Mouse (Mus musculus) ES-E14 (cell line): Measurements from ENCODE around the gene Adgrv1. TPM values are rescaled to one million over a fixed set of nuclear protein-coding genes. Genes with fewer than 3 reads are reported as not detected.

Experiments used
- DNase-seq: peaks from one replicate; pipeline ENCODE4 v3.0.0-alpha.2; 2013; ENCODE audit warnings: low read depth, low spot score
- H3K27ac ChIP-seq: 2 replicates; pipeline ENCODE4 v1.5.1; 2012; ENCODE audit warnings: low read depth, mild to moderate bottlenecking, low read length, moderate library complexity, mixed read lengths; ENCODE audit not compliant: poor library complexity, insufficient read depth, severe bottlenecking
- H3K36me3 ChIP-seq: 2 replicates; pipeline ENCODE4 v1.6.1; 2012; ENCODE audit warnings: mild to moderate bottlenecking, low read length, moderate library complexity, mixed read lengths; ENCODE audit not compliant: control insufficient read depth, poor library complexity, insufficient read depth, severe bottlenecking
- H3K4me1 ChIP-seq, 2 experiments: fragments of 150-350 bp in 1 of 2; sonication (generic) in 1 of 2; 2 replicates each; pipeline ENCODE4 v1.6.1; 2012; ENCODE audit warnings: low read length in 2 of 2, mild to moderate bottlenecking in 1 of 2, mixed read lengths in 1 of 2; ENCODE audit not compliant: control insufficient read depth in 2 of 2, insufficient read depth in 2 of 2, poor library complexity in 1 of 2
- H3K4me3 ChIP-seq, 2 experiments: fragments of 150-350 bp in 1 of 2; sonication (generic) in 1 of 2; 2 replicates each; pipeline ENCODE4 v1.5.1; 2012; ENCODE audit warnings: low read length in 2 of 2, low read depth in 1 of 2, mild to moderate bottlenecking in 1 of 2, mixed read lengths in 1 of 2; ENCODE audit not compliant: insufficient read depth in 1 of 2, poor library complexity in 1 of 2, severe bottlenecking in 1 of 2
- H3K9ac ChIP-seq: 2 replicates; pipeline ENCODE4 v1.6.1; 2012; ENCODE audit warnings: low read depth, mild to moderate bottlenecking, low read length, mixed read lengths; ENCODE audit not compliant: poor library complexity, insufficient read depth, severe bottlenecking
- H3K9me3 ChIP-seq: fragments of 150-350 bp; sonication (generic); 2 replicates; pipeline ENCODE4 v1.6.1; 2012; ENCODE audit warnings: low read depth, mild to moderate bottlenecking, low read length; ENCODE audit not compliant: control insufficient read depth, insufficient read depth
- CHD2 ChIP-seq: IDR thresholded peaks from 2 replicates; pipeline ENCODE4 v1.6.1; 2014; ENCODE audit warnings: mild to moderate bottlenecking, low read depth, low read length, inconsistent platforms
- HCFC1 ChIP-seq: IDR thresholded peaks from 2 replicates; pipeline ENCODE4 v1.6.1; 2012; ENCODE audit warnings: low read length, inconsistent platforms, borderline replicate concordance; ENCODE audit not compliant: insufficient read depth
- MAFK ChIP-seq: IDR thresholded peaks from 2 replicates; pipeline ENCODE4 v1.6.1; 2014; ENCODE audit warnings: mild to moderate bottlenecking, low read depth, low read length, inconsistent platforms; ENCODE audit not compliant: insufficient read depth
- ZC3H11A ChIP-seq: IDR thresholded peaks from 2 replicates; pipeline ENCODE4 v1.6.1; 2012; ENCODE audit warnings: low read depth, mild to moderate bottlenecking, inconsistent platforms, low read length, borderline replicate concordance
- ZNF384 ChIP-seq: IDR thresholded peaks from 2 replicates; pipeline ENCODE4 v1.6.1; 2012; ENCODE audit warnings: low read depth, low read length, inconsistent platforms
- in situ Hi-C, 2 experiments: fragments of 600-800 bp; cut with MboI; formaldehyde crosslinking; loops; one replicate each; pipeline ENCODE4 v1.15.1; 2025; ENCODE audit warnings: low sequenced_read_pairs in 2 of 2, inconsistent platforms in 1 of 2; ENCODE audit not compliant: unreplicated experiment in 2 of 2
- total RNA-seq: library from RNA; depleted of rRNA; stranded (reverse); fragments of 300-350 nt; gene quantifications from 2 replicates; pipeline ENCODE4 v1.2.3, GENCODE M21; 2012

Gene Adgrv1
- total RNA-seq, 1 experiment, result 22.0 TPM

DNA sequence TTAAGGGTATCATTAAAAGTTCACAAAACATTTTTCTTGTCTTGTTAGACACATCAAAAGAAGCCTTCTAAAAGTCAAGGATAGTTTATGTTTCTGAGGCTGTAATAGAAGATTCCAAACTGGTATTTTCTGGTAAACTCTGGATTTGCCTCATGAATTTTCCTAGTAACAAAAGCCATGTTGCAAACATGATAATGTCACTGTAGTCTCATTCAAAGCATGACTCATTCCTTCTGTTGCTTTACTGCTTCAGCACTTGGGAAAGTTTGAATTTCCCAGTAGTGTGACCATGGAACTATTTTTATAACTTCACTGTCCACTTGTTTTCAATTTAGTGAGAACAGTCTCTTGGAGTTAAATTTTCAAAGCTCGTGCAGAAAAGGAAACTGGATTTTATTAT lies 274.2 kb downstream of the Adgrv1 start:
- Histone ChIP-seq H3K9ac (no peak overlapping the region), H3K4me3 (no peak overlapping the region), H3K36me3 (no peaks in the 10 kb centered on the region), H3K27ac (no peak overlapping the region), H3K9me3 (no peaks in the 10 kb centered on the region), H3K4me1 (no peaks in the 10 kb centered on the region)
- no peak for DNase-seq
- TF ChIP-seq ZC3H11A, result no peak
- no peak for TF ChIP-seq ZNF384
- no peak for TF ChIP-seq MAFK
- TF ChIP-seq CHD2, result no peak
- no peak for TF ChIP-seq HCFC1
- in situ Hi-C loops, result loop anchor here in 1 of 2 experiments (25.0 kb wide), 1 partner anchor 496 kb away; no protein-coding TSS in a partner anchor

DNA sequence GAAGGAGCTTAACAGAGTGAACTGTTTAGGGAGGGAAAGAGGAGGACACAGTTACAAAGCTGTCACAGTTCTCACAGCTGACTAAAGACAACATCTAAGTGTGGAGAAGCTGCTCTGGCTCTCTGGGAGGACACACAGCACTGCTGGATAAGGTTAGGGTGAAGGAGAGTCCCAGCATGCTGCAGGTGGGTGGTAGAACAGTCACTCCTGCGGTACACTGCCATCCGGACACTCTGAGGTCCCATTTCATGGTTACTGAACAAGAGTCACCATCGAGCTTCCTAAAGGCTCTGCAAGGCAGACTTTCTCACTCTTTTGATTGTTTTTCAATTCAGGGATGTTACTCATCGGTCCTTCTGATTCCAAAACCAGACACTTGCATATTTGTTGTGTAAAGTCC lies 274.6 kb downstream of the Adgrv1 start:
- Histone ChIP-seq H3K36me3 (no peaks in the 10 kb centered on the region), H3K27ac (no peak overlapping the region), H3K9ac (no peak overlapping the region), H3K4me1 (no peaks in the 10 kb centered on the region), H3K4me3 (no peak overlapping the region), H3K9me3 (no peaks in the 10 kb centered on the region)
- in situ Hi-C loops, result loop anchor here in 1 of 2 experiments (25.0 kb wide), 1 partner anchor 496 kb away; no protein-coding TSS in a partner anchor
- no peak for DNase-seq
- TF ChIP-seq ZC3H11A, result no peak
- TF ChIP-seq MAFK, result no peak
- no peak for TF ChIP-seq HCFC1
- TF ChIP-seq CHD2, result no peak
- TF ChIP-seq ZNF384, result no peak

DNA sequence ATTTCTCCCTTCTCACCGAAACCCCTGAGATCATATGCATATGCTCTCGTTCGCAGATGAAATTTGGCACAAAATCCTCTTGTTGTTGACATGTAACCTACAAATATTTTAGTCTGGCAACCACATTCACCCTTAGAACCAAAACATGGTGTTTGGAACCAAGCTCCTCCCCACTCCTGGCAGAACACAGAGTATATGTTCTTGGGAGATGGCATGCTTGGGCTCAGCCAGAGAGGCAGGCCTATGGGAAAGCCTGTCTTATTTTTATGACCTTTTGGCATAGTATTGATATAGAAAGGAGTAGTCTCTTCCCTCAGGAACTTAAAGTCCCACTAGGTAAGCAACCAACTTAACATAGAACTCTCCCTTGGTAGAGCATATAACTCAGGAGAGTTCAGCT lies 275.7 kb downstream of the Adgrv1 start:
- in situ Hi-C loops, result loop anchor here in 1 of 2 experiments (25.0 kb wide), 1 partner anchor 495 kb away; no protein-coding TSS in a partner anchor
- H3K27ac ChIP-seq, result no peak overlapping the region
- no peak overlapping the region for H3K4me3 ChIP-seq
- H3K4me1 ChIP-seq, result no peaks in the 10 kb centered on the region
- TF ChIP-seq MAFK (no peak), ZNF384 (no peak), CHD2 (no peak), HCFC1 (no peak), ZC3H11A (no peak)
- H3K9me3 ChIP-seq, result no peaks in the 10 kb centered on the region
- no peak overlapping the region for H3K9ac ChIP-seq
- H3K36me3 ChIP-seq, result no peaks in the 10 kb centered on the region
- DNase-seq, result no peak

DNA sequence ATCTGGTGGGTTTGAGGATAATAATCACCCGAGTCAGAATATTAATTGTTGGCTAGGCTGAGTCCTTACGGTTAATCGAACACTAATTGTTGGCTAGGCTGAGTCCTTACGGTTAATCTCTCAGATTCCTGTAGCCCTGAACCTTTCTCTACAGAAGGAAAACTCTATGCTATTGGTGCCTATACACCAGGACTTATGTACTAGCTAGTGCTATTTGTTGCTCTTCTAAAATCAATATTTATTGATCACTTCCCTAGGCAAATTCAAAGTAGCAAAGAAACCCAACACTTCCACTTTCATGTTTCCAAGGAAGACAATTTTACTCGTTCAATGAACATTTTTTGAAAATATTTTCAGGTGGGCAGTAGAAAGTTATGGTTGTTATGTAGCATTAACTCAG lies 278.4 kb downstream of the Adgrv1 start:
- H3K9ac ChIP-seq, result no peak overlapping the region
- no peak for TF ChIP-seq ZNF384
- no peak for TF ChIP-seq HCFC1
- H3K9me3 ChIP-seq, result no peaks in the 10 kb centered on the region
- in situ Hi-C loops, result loop anchor here in 1 of 2 experiments (25.0 kb wide), 1 partner anchor 492 kb away; no protein-coding TSS in a partner anchor
- no peaks in the 10 kb centered on the region for H3K36me3 ChIP-seq
- no peaks in the 10 kb centered on the region for H3K4me1 ChIP-seq
- no peak overlapping the region for H3K27ac ChIP-seq
- H3K4me3 ChIP-seq, result no peak overlapping the region
- no peak for DNase-seq

DNA sequence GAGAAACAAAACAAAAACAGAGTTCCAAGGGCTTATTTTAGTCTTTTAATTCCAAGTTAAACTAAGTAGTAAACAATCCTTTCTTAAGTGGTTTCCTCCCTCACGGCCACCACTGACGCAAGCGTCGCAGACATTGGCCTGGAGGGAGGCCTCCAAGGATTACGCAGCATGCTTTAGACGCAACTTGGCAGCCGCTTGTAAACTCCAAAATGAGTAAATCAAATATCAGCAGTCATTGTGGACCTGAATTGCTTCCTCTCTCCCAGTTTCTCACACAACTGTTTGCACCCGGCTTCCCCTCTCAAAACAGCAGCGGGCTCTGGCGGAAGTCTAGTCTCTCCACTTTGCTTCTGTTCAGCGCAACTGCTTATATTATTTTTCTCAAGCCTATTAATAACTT lies 280.7 kb downstream of the Adgrv1 start:
- Histone ChIP-seq H3K27ac (no peak overlapping the region), H3K9me3 (no peaks in the 10 kb centered on the region), H3K4me1 (no peaks in the 10 kb centered on the region), H3K4me3 (no peak overlapping the region), H3K36me3 (no peaks in the 10 kb centered on the region), H3K9ac (no peak overlapping the region)
- TF ChIP-seq CHD2 (no peak), HCFC1 (no peak), ZC3H11A (no peak), MAFK (no peak), ZNF384 (no peak)
- no peak for DNase-seq
- in situ Hi-C loops, result loop anchor here in 1 of 2 experiments (25.0 kb wide), 1 partner anchor 490 kb away; no protein-coding TSS in a partner anchor
